Mouse (Mus musculus) ovary, postnatal 10 days (tissue): Measurements from ENCODE around the gene A230050P20Rik.
"Not testable (repeated sequence)": the region's sequence is repeated elsewhere in the genome, so short reads cannot be mapped to it uniquely, and the experiment has no call there.

Experiments
- DNase-seq: peaks from one replicate; pipeline ENCODE4 v3.0.0; 2022; ENCODE audit warnings: low spot score

Gene A230050P20Rik

DNA sequence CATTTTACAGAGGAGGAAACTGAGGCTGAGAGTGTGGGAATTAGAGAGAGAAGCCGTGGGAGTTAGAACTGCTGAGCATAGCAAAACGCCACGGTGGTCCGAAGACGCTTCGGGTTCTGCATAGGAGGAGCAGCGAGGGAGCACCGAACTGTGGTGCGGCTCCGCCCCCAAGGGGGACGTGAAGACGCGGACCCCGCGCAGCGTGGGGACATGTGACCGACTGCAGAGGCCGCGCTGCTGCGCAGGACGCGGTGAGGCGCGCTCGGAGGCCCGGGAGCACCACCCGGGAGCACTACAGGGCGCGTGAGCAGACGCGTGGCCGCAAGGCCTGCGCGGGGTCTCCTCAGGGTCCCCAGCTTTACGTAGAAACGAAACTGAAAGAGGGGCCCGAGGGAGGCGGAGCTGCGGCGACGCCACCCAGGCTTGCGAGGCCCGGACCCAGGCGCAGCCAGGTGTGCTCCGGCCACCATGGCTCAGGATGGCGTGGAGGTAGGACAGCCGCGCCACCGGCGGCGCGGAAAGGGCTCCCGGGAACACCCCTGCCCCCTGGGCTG is at the start of gene A230050P20Rik:
Gene A230050P20Rik, plus strand, starts transcription at position 195 of the 554 bp plus-strand sequence.
- no peak for DNase-seq

- no peak for DNase-seq
Observed at GRCm38 (mm10) chr9:20820001-20820400, 48.4 kb upstream of the A230050P20Rik start.

- DNase-seq = no peak
Observed at GRCm38 (mm10) chr9:20822821-20823220, 45.6 kb upstream of the A230050P20Rik start.

GRCm38 (mm10) chr9:20825781-20826180 is 42.7 kb upstream of the A230050P20Rik start:
- DNase-seq = no peak

DNA sequence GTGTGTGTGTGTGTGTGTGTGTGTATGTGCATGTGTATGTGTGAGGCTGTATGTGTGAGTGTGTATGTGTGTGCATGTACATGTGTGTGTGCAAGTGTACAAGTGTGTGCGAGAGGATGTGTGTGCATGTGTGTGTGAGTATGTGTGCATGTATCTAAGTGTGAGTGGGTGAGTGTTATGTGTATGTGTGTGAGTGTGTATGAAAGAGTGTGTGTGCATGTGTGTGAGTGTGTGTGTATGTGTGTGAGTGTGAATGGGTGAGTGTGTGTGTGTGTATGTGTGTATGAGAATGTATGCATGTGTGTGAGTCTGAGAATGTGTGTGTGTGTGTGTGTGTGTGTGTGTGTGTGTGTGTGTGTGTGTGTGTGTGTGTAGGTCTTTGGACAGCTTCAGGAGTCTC is 40.3 kb upstream of the A230050P20Rik start:
- DNase-seq = no peak

- peak; percentile 97 for DNase-seq
Observed at GRCm38 (mm10) chr9:20830901-20831643, 37.4 kb upstream of the A230050P20Rik start.

GRCm38 (mm10) chr9:20834881-20835280 is 33.6 kb upstream of the A230050P20Rik start:
- DNase-seq = no peak

DNA sequence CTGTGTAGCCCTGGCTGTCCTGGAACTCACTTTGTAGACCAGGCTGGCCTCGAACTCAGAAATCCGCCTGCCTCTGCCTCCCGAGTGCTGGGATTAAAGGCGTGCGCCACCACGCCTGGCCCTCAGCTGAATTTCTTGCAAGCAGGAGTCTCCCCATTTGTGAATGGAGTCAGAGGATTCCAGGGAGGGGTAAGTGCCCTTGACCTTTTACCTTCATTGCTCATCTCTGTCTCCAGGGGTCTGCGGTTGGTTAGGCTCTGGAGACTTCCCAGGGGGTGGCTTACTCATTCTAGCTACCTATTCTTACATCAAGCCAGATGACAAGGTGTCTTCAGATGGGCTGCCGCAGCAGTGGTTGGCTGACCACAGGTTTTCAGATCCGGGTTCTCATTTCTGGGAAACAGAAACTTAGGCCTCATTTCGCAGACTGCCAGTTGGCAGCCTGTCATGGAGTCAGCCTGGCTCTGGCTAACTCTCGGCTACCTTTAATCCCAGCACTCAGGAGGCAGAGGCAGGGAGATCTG is 32.9 kb upstream of the A230050P20Rik start:
- not testable (repeated sequence) for DNase-seq

DNA sequence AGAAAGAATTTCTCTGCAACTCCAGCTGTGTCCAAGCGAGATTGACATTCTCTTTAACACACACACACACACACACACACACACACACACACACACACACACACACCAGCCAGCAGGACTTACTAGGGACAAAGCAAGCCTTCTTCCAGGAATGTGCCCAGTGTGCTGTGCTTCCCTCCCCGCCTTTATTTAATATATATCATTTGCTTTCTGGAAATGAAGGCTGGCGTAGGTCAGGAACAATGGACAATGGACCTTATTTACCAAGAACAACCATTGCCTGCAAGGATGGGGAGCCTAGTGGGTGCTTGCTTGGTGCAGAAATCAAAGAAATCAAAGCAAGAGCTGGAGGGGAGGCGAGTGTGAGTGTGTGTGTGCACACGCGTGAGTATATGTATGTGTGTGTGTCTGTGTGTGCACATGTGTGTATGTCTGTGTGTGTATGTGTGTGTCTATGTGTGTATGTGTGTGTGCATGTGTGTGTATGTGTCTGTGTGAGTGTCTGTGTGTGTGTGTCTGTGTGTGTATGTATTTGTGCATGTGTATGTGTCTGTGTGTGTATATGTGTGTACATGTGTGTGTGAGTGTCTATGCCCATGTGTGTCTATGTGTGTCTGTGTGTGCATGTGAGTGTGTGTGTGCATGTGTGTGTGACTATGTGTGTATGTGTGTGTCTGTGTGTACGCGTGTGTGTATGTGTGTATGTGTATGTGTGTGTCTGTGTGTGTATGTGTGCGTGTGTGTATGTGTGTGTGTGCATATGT is 31.1 kb upstream of the A230050P20Rik start:
- DNase-seq = no peak

- DNase-seq = no peak
Observed at GRCm38 (mm10) chr9:20838931-20839330, 29.5 kb upstream of the A230050P20Rik start.

DNA sequence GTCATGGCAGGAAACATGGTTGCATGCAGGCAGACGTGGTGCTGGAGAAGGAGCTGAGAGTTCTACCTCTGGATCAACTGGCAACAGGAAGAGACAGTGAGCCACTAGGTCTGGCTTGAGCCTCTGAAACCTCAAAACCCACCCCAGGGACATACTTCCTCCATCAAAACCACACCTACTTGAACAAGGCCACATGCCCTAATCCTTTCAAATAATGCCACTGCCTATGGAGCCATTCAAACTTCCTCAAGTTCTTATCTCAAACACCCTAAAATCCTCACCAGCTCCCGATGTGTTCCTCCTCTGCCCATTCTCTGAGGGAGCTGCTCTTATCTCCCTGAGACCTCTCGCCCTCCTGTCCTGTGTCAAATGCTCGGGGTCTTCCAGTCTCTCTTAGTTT is 26.2 kb upstream of the A230050P20Rik start:
- no peak for DNase-seq

- DNase-seq = no peak
Observed at GRCm38 (mm10) chr9:20842670-20843069, 25.8 kb upstream of the A230050P20Rik start.

DNA sequence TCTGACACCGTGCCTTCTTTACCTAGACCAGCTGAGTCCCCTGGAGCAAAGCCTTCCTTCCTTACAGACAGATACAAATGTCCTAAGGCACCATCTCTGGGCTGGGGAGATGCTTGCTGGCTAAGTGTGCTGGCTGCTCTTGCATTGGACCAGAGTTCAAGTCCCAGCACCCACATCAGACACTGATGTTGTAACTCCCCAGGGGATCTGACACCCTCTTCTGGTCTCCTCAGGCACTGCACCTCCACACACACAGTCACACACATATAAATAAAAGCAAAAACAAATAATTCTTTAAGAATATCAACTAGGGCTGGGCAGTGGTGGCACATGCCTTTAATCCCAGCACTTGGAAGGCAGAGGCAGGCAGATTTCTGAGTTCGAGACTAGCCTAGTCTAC is 18.3 kb upstream of the A230050P20Rik start:
- no peak for DNase-seq

DNA sequence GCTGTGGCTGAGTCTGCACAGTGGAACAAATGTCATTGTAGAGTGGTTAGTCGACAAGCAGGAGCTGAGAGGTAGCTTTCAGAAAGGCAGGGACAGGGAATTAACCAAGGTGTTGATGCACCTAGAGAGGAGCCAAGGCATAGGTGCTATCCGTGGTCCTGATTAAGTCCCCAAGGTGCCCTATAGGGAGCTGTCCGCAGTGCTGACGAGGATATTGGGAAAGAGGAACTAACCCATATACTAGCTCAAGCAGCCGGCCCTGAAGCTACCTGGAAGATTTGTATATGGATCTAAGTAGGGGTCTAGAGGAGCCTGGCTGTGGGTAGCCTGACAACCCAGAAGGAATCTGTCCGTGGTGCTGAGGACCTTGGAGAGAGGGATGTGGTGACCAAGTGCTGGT is 11.3 kb upstream of the A230050P20Rik start:
- no peak for DNase-seq

DNA sequence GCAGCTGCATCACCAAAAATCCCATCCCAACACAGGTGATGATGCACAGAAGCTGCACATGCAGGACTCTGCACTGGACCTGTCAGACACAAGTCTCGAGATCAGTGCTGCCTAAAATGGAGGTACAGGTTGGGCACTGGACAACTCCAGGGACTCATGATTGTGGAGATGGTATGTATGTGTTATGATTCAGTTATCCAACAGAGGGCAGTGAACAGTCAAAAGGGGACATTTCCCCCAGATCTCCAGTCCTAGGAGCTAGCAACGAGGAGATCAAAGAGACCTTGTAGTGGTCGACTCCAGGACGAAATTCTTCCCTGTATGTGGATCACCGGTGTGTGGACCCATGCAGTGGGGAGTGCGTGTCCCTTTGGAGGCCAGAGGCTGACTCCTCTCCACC is 8.5 kb upstream of the A230050P20Rik start:
- no peak for DNase-seq

- no peak for DNase-seq
Observed at GRCm38 (mm10) chr9:20861821-20862220, 6.6 kb upstream of the A230050P20Rik start.

DNA sequence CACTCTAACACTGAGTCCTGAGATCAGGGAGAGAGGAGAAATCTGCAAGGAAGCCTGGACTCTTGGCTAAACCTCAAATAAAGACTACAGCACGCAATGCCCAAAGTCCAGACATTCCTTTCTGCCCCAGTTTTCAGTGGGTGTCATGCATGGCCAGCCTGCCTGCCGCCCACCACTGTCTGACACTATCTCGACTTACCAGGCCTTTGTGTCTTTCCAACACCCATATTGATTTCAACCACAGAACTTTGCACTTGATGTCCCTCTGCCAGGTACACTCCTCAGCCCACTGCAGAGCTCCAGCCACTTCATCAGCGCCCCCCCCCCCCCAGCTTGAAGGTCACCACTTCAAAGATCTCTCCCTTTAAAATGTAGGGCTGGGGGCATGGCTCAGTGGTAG is 6.2 kb upstream of the A230050P20Rik start:
- no peak for DNase-seq

DNA sequence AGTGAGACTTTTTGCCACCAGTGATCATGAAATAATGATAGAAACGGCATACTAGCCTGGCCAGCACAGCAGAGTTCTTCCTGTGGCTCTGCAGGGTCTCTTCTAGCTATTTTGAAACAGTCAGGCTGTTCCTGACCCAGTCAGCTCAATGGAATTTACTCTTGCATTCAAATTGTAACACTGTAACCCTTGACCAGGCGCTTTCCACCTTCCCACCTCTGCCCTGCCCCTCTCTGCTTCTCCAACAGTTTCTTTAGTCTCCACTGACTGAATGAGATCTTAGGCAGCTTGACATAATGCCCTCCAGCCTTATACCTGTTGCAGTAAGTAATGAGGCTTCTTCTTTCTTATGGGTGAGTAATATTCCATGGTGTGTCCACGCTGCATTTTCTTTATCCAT is 1.6 kb upstream of the A230050P20Rik start:
- no peak for DNase-seq

DNA sequence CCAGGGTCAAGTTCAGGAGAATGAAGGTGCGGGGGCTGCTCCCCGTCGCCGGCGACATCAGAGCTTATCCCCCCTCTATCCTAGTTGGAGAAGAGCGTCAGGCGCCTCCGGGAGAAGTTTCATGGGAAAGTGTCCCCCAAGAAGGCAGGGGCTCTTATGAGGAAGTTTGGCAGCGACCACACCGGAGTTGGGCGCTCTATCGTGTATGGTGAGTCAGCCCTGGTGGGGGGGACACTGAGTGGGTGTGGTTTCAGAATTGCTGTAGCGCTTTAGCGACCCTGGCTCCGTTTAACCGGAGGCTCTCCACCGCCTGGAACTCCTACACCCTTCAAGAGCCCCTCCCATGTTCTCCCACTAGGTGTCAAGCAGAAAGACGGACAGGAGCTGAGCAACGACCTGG is 804 bp downstream of the A230050P20Rik start:
- DNase-seq = no peak

DNA sequence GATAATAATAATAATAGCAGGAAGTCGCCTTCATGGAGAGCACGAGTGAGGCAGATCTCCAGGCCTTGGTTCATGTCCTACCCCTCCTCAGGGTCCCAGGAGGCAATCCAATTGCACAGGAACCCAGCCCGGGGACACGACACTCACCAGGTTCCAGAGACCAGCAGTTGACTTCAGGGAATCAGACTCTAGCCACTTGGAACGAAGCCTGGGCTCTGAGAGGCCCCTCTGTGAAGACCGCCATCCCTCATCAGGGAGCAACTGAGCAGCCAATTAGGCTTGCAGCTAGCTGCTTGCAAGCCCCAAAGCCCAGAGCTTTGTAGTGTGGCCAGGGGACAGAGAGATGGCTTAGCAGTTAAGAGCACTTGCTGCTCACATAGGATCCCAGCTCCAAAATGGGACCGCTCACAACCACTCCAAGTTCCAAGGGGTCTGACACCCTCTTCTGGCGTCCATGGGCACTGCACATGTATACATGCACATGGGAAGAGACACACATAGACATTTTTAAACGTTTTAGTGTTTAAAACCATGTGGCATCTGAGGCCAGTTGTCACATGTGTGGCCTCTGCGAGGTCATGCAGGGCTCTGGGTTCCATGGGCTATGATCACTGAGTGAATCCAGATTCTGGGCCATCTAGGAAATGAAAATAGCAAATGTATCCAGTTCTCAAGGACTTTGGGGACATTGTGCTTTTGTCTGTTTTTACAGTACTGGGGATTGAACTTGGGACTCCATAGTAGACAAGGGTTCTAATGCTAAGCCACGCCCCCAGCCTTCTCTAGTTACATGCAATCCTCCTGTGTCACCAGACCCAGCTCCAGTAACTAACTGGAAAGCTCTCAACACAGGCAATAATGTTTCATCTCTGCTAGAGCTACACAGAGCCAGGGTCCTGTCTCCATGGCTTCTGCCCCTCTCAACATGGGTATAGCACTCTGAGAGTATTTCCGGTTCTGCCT is 2.0 kb downstream of the A230050P20Rik start:
- DNase-seq = no peak

- no peak for DNase-seq
Observed at GRCm38 (mm10) chr9:20872991-20873390, 4.5 kb downstream of the A230050P20Rik start.

DNA sequence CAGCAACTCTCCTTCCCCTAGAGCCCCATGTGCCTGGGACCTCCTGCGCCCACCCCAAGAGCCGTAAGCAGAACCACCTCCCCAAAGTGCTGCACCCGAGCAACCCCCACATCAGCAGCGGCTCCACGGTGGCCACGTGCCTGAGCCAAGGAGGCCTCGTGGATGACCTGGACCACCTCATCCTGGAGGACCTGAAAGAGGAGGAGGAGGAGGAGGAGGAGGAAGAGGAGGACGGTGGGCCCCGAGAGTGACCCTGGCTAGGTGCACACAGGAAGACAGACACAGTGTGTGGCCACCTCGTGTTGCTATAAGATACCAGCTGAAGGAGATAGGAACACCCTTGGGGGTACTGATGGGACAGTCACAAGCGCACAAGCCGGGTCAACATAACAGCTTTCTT is 5.1 kb downstream of the A230050P20Rik start:
- no peak for DNase-seq
